Mouse (Mus musculus): Measurements from ENCODE around the gene Ccdc62. TPM values are rescaled to one million over a fixed set of nuclear protein-coding genes. Genes with fewer than 3 reads are reported as not detected.

Gene Ccdc62
- polyA plus RNA-seq, 1 experiment from 2014 or later, result 8.3 TPM

- ATAC-seq (ENCODE audit: insufficient read depth), result no peak
- TF ChIP-seq CTCF (IDR thresholded peaks at IDR 0.05; ENCODE audit: low read depth), result no peak
- Histone ChIP-seq H3K27ac (ENCODE audit: low read depth) (peak overlapping the region; percentile 78; the same call in 1 of the 2 replicates), H3K4me1 (ENCODE audit: insufficient read depth) (0 out of 2 replicates have a peak, but pooled peaks cover 9% of the 10 kb centered on the region), H3K4me2 (peak overlapping the region; percentile 93), H3K36me3 (ENCODE audit: insufficient read depth) (peaks cover 44% of the 10 kb centered on the region), H3K27me3 (ENCODE audit: insufficient read depth, low read length) (no peaks in the 10 kb centered on the region), H3K4me3 (ENCODE audit: low read depth, low read length) (peak overlapping the region; percentile 96), H3K9ac (peak overlapping the region; percentile 93), H3K9me3 (ENCODE audit: low read depth, low read length) (no peaks in the 10 kb centered on the region)
- no peak for DNase-seq
- WGBS, result 2% methylated on average over 10 of the region's 10 CpGs
Measured at GRCm38 (mm10) chr5:123907631-123907977, 22.9 kb upstream of the Ccdc62 start.

- no peak overlapping the region for H3K27ac ChIP-seq (ENCODE audit: low read depth)
- ATAC-seq (ENCODE audit: insufficient read depth) (no peak), DNase-seq (no peak)
- no peak overlapping the region for H3K4me2 ChIP-seq
- H3K9me3 ChIP-seq (ENCODE audit: low read depth, low read length), result no peaks in the 10 kb centered on the region
- 85% methylated on average over 3 of the region's 3 CpGs for WGBS
- H3K36me3 ChIP-seq (ENCODE audit: insufficient read depth), result peaks cover 89% of the 10 kb centered on the region
- no peak overlapping the region for H3K9ac ChIP-seq
- TF ChIP-seq CTCF (IDR thresholded peaks at IDR 0.05; ENCODE audit: low read depth), result no peak
- no peak overlapping the region for H3K4me3 ChIP-seq (ENCODE audit: low read depth, low read length)
- no peaks in the 10 kb centered on the region for H3K27me3 ChIP-seq (ENCODE audit: insufficient read depth, low read length)
- H3K4me1 ChIP-seq (ENCODE audit: insufficient read depth), result no peaks in the 10 kb centered on the region
Measured at GRCm38 (mm10) chr5:123914852-123915251, 15.6 kb upstream of the Ccdc62 start.

GRCm38 (mm10) chr5:123922112-123922511, 8.4 kb upstream of the Ccdc62 start:
- no peak for DNase-seq
- Histone ChIP-seq H3K27me3 (ENCODE audit: insufficient read depth, low read length) (no peaks in the 10 kb centered on the region), H3K36me3 (ENCODE audit: insufficient read depth) (peaks cover 89% of the 10 kb centered on the region), H3K27ac (ENCODE audit: low read depth) (no peak overlapping the region), H3K4me2 (no peak overlapping the region), H3K4me3 (ENCODE audit: low read depth, low read length) (no peak overlapping the region), H3K4me1 (ENCODE audit: insufficient read depth) (no peaks in the 10 kb centered on the region), H3K9me3 (ENCODE audit: low read depth, low read length) (no peaks in the 10 kb centered on the region), H3K9ac (no peak overlapping the region)
- no peak for TF ChIP-seq CTCF (IDR thresholded peaks at IDR 0.05; ENCODE audit: low read depth)
- WGBS, result 87% methylated on average over 6 of the region's 6 CpGs
- no peak for ATAC-seq (ENCODE audit: insufficient read depth)

GRCm38 (mm10) chr5:123927118-123927517, 3.4 kb upstream of the Ccdc62 start, which contains the start of gene Gm43518:
Gm43518 (plus strand) TSS chr5:123927418.
- ATAC-seq (ENCODE audit: insufficient read depth), result no peak
- Histone ChIP-seq H3K9ac (no peak within 1 kb of the TSS), H3K4me3 (ENCODE audit: low read depth, low read length) (no peak within 1 kb of the TSS), H3K4me1 (ENCODE audit: insufficient read depth) (no peaks in the 10 kb centered on the region), H3K9me3 (ENCODE audit: low read depth, low read length) (no peaks in the 10 kb centered on the region), H3K36me3 (ENCODE audit: insufficient read depth) (peaks cover 71% of the 10 kb centered on the region), H3K27me3 (ENCODE audit: insufficient read depth, low read length) (no peaks in the 10 kb centered on the region), H3K27ac (ENCODE audit: low read depth) (no peak within 1 kb of the TSS), H3K4me2 (no peak within 1 kb of the TSS)
- no peak for DNase-seq
- no peak for TF ChIP-seq CTCF (IDR thresholded peaks at IDR 0.05; ENCODE audit: low read depth)
- WGBS, result 89% methylated on average over 9 of the region's 9 CpGs

- Histone ChIP-seq H3K9me3 (ENCODE audit: low read depth, low read length) (no peaks in the 10 kb centered on the region), H3K27me3 (ENCODE audit: insufficient read depth, low read length) (no peaks in the 10 kb centered on the region), H3K4me1 (ENCODE audit: insufficient read depth) (no peaks in the 10 kb centered on the region), H3K27ac (ENCODE audit: low read depth) (no peak overlapping the region), H3K9ac (peak overlapping the region; percentile 96), H3K4me2 (peak overlapping the region; percentile 78), H3K36me3 (ENCODE audit: insufficient read depth) (peaks cover 31% of the 10 kb centered on the region), H3K4me3 (ENCODE audit: low read depth, low read length) (peak overlapping the region; percentile 75)
- TF ChIP-seq CTCF (IDR thresholded peaks at IDR 0.05; ENCODE audit: low read depth), result no peak
- ATAC-seq (ENCODE audit: insufficient read depth) (no peak), DNase-seq (no peak)
- 45% methylated on average over 13 of the region's 13 CpGs for WGBS
Measured at GRCm38 (mm10) chr5:123931131-123931530, 652 bp downstream of the Ccdc62 start.

- ATAC-seq (ENCODE audit: insufficient read depth), result no peak
- H3K9me3 ChIP-seq (ENCODE audit: low read depth, low read length), result no peaks in the 10 kb centered on the region
- no peaks in the 10 kb centered on the region for H3K27me3 ChIP-seq (ENCODE audit: insufficient read depth, low read length)
- no peak overlapping the region for H3K27ac ChIP-seq (ENCODE audit: low read depth)
- H3K4me2 ChIP-seq, result no peak overlapping the region
- DNase-seq, result no peak
- no peaks in the 10 kb centered on the region for H3K4me1 ChIP-seq (ENCODE audit: insufficient read depth)
- peaks cover 13% of the 10 kb centered on the region for H3K36me3 ChIP-seq (ENCODE audit: insufficient read depth)
- no peak overlapping the region for H3K4me3 ChIP-seq (ENCODE audit: low read depth, low read length)
- peak; percentile 29; the same call in 1 of the 2 replicates for TF ChIP-seq CTCF (IDR thresholded peaks at IDR 0.05; ENCODE audit: low read depth)
- H3K9ac ChIP-seq, result no peak overlapping the region
Measured at GRCm38 (mm10) chr5:123932927-123933326, 2.4 kb downstream of the Ccdc62 start.

- WGBS, result 86% methylated on average over 12 of the region's 12 CpGs
- ATAC-seq (ENCODE audit: insufficient read depth) (no peak), DNase-seq (no peak)
- Histone ChIP-seq H3K9ac (no peak overlapping the region), H3K4me1 (ENCODE audit: insufficient read depth) (no peaks in the 10 kb centered on the region), H3K4me2 (no peak overlapping the region), H3K36me3 (ENCODE audit: insufficient read depth) (peaks cover 9% of the 10 kb centered on the region; the same call in 1 of the 2 replicates), H3K9me3 (ENCODE audit: low read depth, low read length) (no peaks in the 10 kb centered on the region), H3K27me3 (ENCODE audit: insufficient read depth, low read length) (no peaks in the 10 kb centered on the region), H3K27ac (ENCODE audit: low read depth) (no peak overlapping the region), H3K4me3 (ENCODE audit: low read depth, low read length) (no peak overlapping the region)
- no peak for TF ChIP-seq CTCF (IDR thresholded peaks at IDR 0.05; ENCODE audit: low read depth)
Measured at GRCm38 (mm10) chr5:123933556-123933955, 3.1 kb downstream of the Ccdc62 start.

All from lung, embryonic 14.5 days (tissue).